Mouse (Mus musculus) thymus, postnatal 0 days (tissue): ENCODE results near the gene Hoxc5. TPM values are rescaled to one million over a fixed set of nuclear protein-coding genes. Genes with fewer than 3 reads are reported as not detected.
A peak's percentile ranks its signal among the peaks of the same experiment; 100 is the strongest.

Experiments used
- DNase-seq: peaks from one replicate; pipeline ENCODE4 v3.0.0-alpha.2; 2015; ENCODE audit warnings: low spot score
- polyA plus RNA-seq: library from polyadenylated mRNA; unstranded; fragments of >200 nt; fragmentation: Nextera tagmentation; extraction: Ambion mirVana; gene quantifications from 2 replicates; pipeline ENCODE4 v1.2.1, GENCODE M21; 2015

The Hoxc5 gene
- polyA plus RNA-seq, 1 experiment from 2014 or later = 0.16 TPM

GRCm38 (mm10) chr15:102988078-102988477 lies 20.8 kb downstream of the Hoxc5 start:
- no peak for DNase-seq

DNA sequence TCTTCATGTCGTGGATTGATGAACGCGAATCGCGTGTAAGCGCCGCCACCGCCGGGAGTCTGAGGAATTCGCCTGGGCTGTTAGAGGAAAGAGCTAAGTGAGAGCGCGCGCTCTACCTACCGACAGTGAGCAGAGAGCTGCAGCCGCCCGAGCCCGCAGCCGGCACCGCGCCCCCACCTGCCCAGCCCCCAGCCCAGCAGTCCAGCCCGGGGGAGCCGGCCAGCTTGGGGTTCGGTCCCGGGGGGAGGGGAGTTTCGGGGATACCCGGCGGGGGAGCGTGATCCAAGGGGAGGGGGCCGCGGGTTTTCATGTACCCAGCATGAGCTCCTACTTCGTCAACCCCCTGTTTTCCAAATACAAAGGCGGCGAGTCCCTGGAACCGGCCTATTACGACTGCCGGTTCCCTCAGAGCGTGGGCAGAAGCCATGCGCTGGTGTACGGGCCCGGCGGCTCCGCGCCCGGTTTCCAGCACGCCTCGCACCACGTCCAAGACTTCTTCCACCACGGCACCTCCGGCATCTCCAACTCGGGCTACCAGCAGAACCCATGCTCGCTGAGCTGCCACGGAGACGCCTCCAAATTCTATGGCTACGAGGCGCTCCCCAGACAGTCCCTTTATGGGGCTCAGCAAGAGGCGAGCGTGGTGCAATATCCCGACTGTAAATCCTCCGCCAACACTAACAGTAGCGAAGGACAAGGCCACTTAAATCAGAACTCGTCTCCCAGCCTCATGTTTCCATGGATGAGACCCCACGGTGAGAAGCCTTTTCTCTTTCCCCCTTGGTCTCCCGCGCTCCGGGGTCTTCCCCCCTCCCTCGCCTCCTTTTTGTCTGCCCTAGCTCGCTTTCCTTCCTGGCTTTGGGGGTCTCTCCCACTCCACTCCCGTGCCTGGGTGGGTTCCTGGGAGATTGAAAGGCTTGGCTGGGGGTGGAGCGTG lies 23.5 kb downstream of the Hoxc5 start, which contains the start of gene Hoxc8:
TSS of gene Hoxc8 (plus strand) at position 147 of the 937 bp plus-strand sequence.
- DNase-seq = no peak

GRCm38 (mm10) chr15:102991782-102992181 lies 24.5 kb downstream of the Hoxc5 start:
- no peak for DNase-seq

- no peak for DNase-seq
These were observed 25.0 kb downstream of the Hoxc5 start for GRCm38 (mm10) chr15:102992206-102992605.

DNA sequence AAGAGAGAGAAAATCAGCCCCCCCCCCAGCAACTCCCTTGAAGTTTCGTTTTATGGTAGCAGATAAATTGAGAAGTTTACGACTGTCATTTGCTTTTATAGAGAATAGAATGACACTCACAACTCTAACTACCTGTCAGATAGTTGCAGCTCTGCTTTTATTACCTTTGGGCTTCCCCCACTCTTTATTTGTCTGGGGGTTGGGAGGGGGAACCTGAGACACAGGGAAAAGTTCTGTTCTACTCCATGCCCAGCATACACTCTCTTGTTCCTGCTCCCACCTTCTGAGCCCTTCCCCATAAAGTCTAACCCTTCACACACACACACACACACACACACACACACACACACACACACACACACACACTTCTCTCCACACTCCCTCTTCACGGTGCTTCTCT lies 25.6 kb downstream of the Hoxc5 start:
- no peak for DNase-seq

GRCm38 (mm10) chr15:102996548-102996947 lies 29.3 kb downstream of the Hoxc5 start:
- no peak for DNase-seq

GRCm38 (mm10) chr15:102997431-102997830 lies 30.2 kb downstream of the Hoxc5 start:
- no peak for DNase-seq

- no peak for DNase-seq
These were observed 30.7 kb downstream of the Hoxc5 start, which contains the start of gene Hoxc6 for GRCm38 (mm10) chr15:102997939-102998355. Gene Hoxc6 (plus strand): TSS chr15:102998257.

DNA sequence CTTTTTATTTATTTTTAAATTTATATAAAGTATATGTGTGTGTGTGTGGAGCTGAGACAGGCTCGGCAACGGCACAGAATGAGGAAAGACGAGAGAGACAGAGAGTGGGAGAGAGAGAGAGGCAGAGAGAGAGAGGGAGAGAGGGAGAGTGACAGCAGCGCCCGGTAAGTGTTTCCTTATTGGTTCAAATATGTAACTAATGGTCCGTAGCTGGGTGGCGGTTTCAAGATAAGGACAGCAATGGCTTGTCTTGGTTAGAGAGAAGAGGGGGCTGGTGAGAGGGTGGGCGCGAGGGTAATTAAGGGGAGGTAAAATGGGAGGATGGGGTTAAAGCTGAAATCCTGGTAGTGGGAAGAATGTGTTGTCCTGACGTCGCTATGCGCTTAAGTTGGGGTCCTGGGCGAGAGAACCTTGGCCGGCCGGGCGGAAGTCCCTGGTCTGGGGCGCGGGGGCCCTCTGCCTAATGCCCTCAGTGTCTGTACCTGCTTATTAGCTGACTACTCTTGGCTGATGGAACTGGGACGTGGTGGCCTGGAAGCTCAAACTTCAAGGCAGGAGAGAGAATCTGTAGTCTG lies 31.5 kb downstream of the Hoxc5 start:
- no peak for DNase-seq

GRCm38 (mm10) chr15:102999183-102999831 lies 32.1 kb downstream of the Hoxc5 start:
- peak; percentile 21 for DNase-seq

DNA sequence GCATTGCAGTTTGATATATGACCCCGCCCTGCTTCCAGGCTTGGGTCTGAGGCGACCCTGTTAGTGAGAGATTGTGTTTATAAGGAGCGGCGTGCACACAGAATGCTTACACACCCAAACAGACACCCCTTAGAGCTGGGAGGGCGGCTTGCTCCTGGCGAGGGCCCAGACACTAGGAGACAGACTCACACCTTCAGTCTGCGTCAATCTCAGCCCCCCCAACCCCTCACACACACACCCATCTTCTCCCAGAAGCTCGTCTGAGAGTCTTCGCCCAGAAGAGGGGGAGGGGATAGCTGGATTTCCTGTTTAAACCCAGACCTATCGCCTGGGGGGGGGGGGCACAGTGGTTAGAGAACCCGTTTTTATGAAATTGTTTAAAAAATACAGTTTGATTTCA lies 32.7 kb downstream of the Hoxc5 start:
- DNase-seq = no peak

DNA sequence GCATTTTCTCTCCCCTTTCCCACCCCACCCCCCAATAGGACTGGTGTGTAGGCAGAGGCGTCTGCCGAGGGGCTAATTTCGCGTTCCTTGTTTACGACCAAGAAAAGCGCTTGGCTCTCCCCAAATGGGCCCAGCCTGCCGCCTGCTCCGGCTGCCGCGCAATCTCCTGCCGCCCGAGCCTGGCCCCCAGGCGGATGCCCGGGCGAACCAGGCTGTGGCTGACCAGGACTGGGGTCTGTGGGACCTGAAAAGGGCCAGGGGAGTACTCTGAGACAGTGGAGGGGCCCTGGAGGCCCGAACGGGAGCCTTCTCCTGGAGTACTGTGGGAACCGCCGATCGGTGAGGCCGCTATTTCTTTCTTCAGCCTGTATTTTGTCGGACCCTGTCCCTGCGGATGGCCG lies 33.3 kb downstream of the Hoxc5 start:
- DNase-seq = no peak

- DNase-seq = no peak
These were observed 34.1 kb downstream of the Hoxc5 start for GRCm38 (mm10) chr15:103001370-103001769.

DNA sequence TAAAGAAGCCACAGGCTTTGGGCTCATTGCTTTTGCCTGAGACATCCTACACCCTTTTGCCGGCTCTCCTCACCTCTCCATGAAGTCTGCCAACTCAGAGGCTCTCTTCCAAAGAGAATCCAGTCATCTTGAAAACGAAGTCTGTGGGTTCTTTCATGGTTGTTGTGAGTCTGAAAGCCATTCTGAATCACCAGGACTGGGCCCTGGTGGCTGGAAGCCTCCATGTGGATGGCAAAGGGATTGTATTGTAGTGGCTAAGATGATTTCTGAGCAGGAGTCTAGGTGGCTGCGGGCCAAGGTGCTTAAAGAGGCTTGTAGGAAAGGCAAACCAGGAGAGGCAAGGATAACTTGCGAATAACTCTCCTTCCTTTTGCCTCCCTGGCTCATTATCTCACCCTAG lies 34.9 kb downstream of the Hoxc5 start:
- no peak for DNase-seq

- no peak for DNase-seq
These were observed 35.7 kb downstream of the Hoxc5 start for GRCm38 (mm10) chr15:103002821-103003448.

DNA sequence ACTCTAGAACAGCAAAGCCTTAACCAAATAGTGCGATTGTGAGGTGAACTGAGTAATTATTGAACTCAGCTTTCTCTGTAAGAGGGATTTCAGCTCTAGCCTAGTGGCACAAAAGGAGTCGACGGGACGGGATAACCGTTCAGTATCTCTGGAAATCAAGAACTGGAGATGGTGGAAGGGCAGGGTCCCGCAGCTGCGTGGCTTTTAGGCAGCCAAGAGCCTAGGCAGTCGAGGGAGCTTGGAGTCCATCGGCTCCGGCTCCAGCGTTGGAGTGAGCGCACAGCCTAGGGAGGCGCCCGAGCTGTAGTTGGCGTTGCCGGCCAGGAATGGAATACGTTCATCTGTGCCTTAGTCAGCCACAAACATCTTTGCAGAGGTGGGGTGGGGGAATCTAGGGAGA lies 38.1 kb downstream of the Hoxc5 start:
- DNase-seq = no peak

GRCm38 (mm10) chr15:103005797-103006196 lies 38.6 kb downstream of the Hoxc5 start:
- DNase-seq = no peak

DNA sequence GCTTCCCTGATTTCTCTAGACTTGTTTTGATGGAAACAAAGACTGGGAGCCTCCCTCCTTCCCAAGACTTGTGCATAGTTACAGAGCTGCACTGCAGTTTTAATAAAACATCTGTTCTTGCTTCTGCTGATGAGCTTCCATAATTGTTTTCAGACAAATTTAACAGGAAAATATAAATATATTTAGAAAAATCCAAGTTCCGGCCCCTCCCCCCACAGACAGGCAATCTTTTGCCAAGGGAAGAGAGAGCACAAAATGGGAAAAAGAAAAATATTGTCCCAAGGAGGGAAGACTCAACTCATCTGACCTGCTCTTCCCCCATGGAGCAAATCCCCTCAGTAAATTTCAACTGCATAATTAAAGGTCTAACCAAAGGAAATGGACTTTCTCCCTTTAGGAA lies 39.1 kb downstream of the Hoxc5 start:
- no peak for DNase-seq

DNA sequence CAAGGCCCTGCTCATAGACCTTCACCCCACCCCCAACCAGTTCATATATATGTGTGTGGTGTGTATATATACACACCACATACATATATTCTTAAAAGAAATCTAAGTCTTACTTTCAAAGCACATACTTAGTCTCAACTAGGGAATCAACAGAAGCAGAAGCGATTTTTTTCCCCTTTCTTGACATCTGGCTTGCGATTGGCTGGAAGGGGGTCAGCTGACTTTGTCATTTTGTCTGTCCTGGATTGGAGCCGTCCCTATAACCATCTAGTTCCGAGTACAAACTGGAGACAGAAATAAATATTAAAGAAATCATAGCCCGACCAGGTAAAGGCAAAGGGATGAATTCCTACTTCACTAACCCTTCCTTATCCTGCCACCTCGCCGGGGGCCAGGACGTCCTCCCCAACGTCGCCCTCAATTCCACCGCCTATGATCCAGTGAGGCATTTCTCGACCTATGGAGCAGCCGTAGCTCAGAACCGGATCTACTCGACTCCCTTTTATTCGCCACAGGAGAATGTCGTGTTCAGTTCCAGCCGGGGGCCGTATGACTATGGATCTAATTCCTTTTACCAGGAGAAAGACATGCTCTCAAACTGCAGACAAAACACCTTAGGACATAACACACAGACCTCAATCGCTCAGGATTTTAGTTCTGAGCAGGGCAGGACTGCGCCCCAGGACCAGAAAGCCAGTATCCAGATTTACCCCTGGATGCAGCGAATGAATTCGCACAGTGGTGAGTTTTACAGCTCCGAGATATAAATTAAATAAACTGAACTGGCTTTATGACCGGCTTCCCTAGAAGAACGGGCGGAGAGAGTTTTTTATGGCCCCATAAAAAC lies 42.2 kb downstream of the Hoxc5 start:
- no peak for DNase-seq

DNA sequence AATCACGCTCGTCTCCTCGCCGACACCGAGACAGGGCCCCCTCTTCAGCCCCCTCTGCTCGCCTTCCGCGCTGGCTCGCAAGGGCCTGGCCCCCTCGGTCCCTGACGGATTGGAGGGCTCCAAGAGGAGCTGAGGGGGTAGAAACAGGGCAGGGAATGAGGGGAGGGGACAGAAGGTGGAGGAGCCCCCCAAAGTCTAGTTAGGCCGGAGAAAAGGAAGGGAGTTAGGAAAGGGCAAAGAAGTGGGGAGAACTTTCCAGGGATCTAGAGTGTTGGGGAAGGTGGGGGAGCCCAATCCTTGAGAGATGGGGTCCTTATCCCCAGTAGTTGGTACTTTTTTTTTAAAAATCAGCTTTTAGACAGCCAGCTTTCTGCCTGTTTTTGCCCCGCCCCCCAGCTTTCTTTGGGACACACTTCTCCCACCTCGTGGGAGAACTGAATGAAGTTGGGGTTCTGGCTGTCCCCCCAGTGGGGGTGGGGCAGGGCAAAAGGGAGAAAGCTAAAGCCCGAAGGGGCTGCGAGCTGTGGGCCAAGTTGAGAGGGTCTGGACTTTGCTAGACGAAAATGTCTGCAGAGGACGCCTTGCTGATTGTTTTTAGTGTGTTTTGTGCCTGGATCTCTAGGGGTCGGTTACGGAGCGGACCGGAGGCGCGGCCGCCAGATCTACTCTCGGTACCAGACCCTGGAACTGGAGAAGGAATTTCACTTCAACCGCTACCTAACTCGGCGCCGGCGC lies 43.0 kb downstream of the Hoxc5 start:
- DNase-seq = no peak
